Mouse (Mus musculus): ENCODE measurements around the gene Cep162. TPM values are rescaled to one million over a fixed set of nuclear protein-coding genes. Genes with fewer than 3 reads are reported as not detected.

Cep162 gene
- polyA plus RNA-seq, 1 experiment: 1.1 TPM

- H3K27ac ChIP-seq (ENCODE audit: insufficient read depth, low read length): no peak overlapping the region
- no peak for DNase-seq (ENCODE audit: low read depth in 1 of 2, low spot score in 2 of 2)
- H3K4me3 ChIP-seq (ENCODE audit: extremely low read depth, insufficient read depth, insufficient read length): no peak overlapping the region
- no peak for TF ChIP-seq CTCF (IDR thresholded peaks at IDR 0.05; ENCODE audit: extremely low read depth, insufficient read depth, insufficient read length, insufficient replicate concordance)
- no peak for TF ChIP-seq POLR2A (IDR thresholded peaks at IDR 0.05; ENCODE audit: low read depth, low read length)
- H3K36me3 ChIP-seq (ENCODE audit: control insufficient read depth, insufficient read depth, low read length): peaks cover 16% of the 10 kb centered on the region
- WGBS: 58% methylated on average over 4 of the region's 4 CpGs
- no peaks in the 10 kb centered on the region for H3K4me1 ChIP-seq (ENCODE audit: control insufficient read depth, insufficient read depth, insufficient read length)
- H3K27me3 ChIP-seq (ENCODE audit: control insufficient read depth, insufficient read depth, low read length): no peaks in the 10 kb centered on the region
Measured at GRCm38 (mm10) chr9:87213204-87213603, 42.1 kb downstream of the Cep162 start.

DNA sequence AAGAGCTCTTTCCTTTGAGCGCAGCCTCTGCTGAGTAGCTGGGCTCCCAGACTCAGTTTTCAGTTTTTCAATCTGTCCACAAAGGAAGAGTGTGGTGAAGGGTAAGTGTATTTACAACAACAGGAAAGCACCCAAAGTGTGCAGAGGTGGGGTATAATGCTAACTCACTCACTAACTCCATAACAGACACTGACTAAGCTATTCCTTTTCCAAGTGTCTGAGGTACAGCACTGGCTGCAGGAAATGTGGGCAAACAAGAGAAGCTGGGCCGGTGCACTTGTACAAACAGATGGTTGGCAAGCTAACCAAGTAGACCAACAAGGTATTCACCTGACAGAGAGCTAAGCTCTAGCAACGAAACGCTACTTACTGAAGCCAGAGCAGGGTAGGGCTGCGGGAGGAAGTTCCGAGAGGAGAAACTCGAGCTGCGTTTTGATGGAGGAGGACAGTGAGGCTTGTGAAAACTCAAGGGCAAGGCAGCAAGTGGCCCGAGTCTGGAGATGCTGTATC, 44.5 kb downstream of the Cep162 start:
- 86% methylated on average over 9 of the region's 9 CpGs for WGBS
- no peak overlapping the region for H3K4me3 ChIP-seq (ENCODE audit: extremely low read depth, insufficient read depth, insufficient read length)
- peaks cover 19% of the 10 kb centered on the region for H3K36me3 ChIP-seq (ENCODE audit: control insufficient read depth, insufficient read depth, low read length)
- DNase-seq (ENCODE audit: low read depth in 1 of 2, low spot score in 2 of 2): no peak
- no peak overlapping the region for H3K27ac ChIP-seq (ENCODE audit: insufficient read depth, low read length)
- no peaks in the 10 kb centered on the region for H3K4me1 ChIP-seq (ENCODE audit: control insufficient read depth, insufficient read depth, insufficient read length)
- TF ChIP-seq CTCF (IDR thresholded peaks at IDR 0.05; ENCODE audit: extremely low read depth, insufficient read depth, insufficient read length, insufficient replicate concordance) (no peak), POLR2A (IDR thresholded peaks at IDR 0.05; ENCODE audit: low read depth, low read length) (no peak)
- H3K27me3 ChIP-seq (ENCODE audit: control insufficient read depth, insufficient read depth, low read length): no peaks in the 10 kb centered on the region

- Histone ChIP-seq H3K4me3 (ENCODE audit: extremely low read depth, insufficient read depth, insufficient read length) (no peak overlapping the region), H3K27ac (ENCODE audit: insufficient read depth, low read length) (no peak overlapping the region), H3K4me1 (ENCODE audit: control insufficient read depth, insufficient read depth, insufficient read length) (no peaks in the 10 kb centered on the region), H3K36me3 (ENCODE audit: control insufficient read depth, insufficient read depth, low read length) (peaks cover 22% of the 10 kb centered on the region), H3K27me3 (ENCODE audit: control insufficient read depth, insufficient read depth, low read length) (no peaks in the 10 kb centered on the region)
- DNase-seq (ENCODE audit: low read depth in 1 of 2, low spot score in 2 of 2): no peak
- WGBS: 94% methylated on average over 6 of the region's 6 CpGs
- TF ChIP-seq CTCF (IDR thresholded peaks at IDR 0.05; ENCODE audit: extremely low read depth, insufficient read depth, insufficient read length, insufficient replicate concordance) (no peak), POLR2A (IDR thresholded peaks at IDR 0.05; ENCODE audit: low read depth, low read length) (no peak)
Measured at GRCm38 (mm10) chr9:87202431-87202830, 52.9 kb downstream of the Cep162 start.

DNA sequence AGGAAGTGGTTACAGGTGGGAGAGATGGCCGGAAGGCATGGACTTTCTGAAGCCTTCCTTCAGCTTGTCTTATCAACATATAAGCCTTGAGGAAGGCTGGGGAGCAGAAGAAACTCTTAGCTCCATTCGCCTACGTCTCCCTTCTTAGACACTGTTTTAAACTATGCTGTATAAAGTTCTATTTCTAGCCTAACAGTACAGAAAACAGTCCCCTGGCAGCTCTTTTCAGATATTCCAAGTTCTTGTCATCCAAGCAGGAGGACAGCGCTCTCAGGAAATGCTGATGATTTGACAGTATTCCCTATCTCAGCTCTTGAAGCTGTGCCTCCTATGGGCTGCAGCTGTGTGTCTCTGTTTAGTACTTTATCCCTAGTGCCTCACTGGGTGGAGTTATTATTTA, 54.4 kb downstream of the Cep162 start:
- DNase-seq (ENCODE audit: low read depth in 1 of 2, low spot score in 2 of 2): no peak
- H3K4me3 ChIP-seq (ENCODE audit: extremely low read depth, insufficient read depth, insufficient read length): no peak overlapping the region
- WGBS: 94% methylated on average over 4 of the region's 4 CpGs

DNA sequence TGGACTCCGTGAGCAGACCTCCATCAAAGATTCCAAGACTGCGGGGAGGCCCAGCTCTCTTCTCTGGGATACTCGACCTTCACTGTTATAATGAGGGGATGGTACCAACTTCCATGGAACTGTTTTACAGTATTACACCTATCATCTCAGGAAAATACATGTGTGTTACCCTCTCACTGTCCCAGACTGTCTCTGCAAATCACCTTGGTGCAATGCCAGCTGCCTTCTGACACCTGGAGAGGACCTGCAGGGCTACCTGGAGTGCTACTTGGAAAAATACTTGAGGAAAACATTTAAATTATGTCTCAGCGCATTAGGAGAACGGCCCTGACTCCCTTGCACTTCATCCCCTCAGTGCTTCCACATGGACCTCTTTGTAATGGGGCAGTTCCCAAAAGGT, 54.9 kb downstream of the Cep162 start:
- WGBS: 94% methylated on average over 5 of the region's 5 CpGs

More for the DNA sequence above, 54.4 kb downstream of the Cep162 start:
- H3K27me3 ChIP-seq (ENCODE audit: control insufficient read depth, insufficient read depth, low read length): no peaks in the 10 kb centered on the region
- no peak overlapping the region for H3K27ac ChIP-seq (ENCODE audit: insufficient read depth, low read length)
- H3K36me3 ChIP-seq (ENCODE audit: control insufficient read depth, insufficient read depth, low read length): peaks cover 24% of the 10 kb centered on the region
- H3K4me1 ChIP-seq (ENCODE audit: control insufficient read depth, insufficient read depth, insufficient read length): no peaks in the 10 kb centered on the region
- no peak for TF ChIP-seq CTCF (IDR thresholded peaks at IDR 0.05; ENCODE audit: extremely low read depth, insufficient read depth, insufficient read length, insufficient replicate concordance)
- no peak for TF ChIP-seq POLR2A (IDR thresholded peaks at IDR 0.05; ENCODE audit: low read depth, low read length)

GRCm38 (mm10) chr9:87198036-87198435, 57.3 kb downstream of the Cep162 start:
- TF ChIP-seq POLR2A (IDR thresholded peaks at IDR 0.05; ENCODE audit: low read depth, low read length): no peak
- TF ChIP-seq CTCF (IDR thresholded peaks at IDR 0.05; ENCODE audit: extremely low read depth, insufficient read depth, insufficient read length, insufficient replicate concordance): no peak
- no peak for DNase-seq (ENCODE audit: low read depth in 1 of 2, low spot score in 2 of 2)
- no peaks in the 10 kb centered on the region for H3K4me1 ChIP-seq (ENCODE audit: control insufficient read depth, insufficient read depth, insufficient read length)
- peaks cover 18% of the 10 kb centered on the region for H3K36me3 ChIP-seq (ENCODE audit: control insufficient read depth, insufficient read depth, low read length)
- no peak overlapping the region for H3K27ac ChIP-seq (ENCODE audit: insufficient read depth, low read length)
- H3K27me3 ChIP-seq (ENCODE audit: control insufficient read depth, insufficient read depth, low read length): no peaks in the 10 kb centered on the region
- H3K4me3 ChIP-seq (ENCODE audit: extremely low read depth, insufficient read depth, insufficient read length): no peak overlapping the region
- WGBS: 96% methylated on average over 6 of the region's 6 CpGs

More for the DNA sequence above, 54.9 kb downstream of the Cep162 start:
- TF ChIP-seq POLR2A (IDR thresholded peaks at IDR 0.05; ENCODE audit: low read depth, low read length): no peak
- TF ChIP-seq CTCF (IDR thresholded peaks at IDR 0.05; ENCODE audit: extremely low read depth, insufficient read depth, insufficient read length, insufficient replicate concordance): no peak
- Histone ChIP-seq H3K4me1 (ENCODE audit: control insufficient read depth, insufficient read depth, insufficient read length) (no peaks in the 10 kb centered on the region), H3K4me3 (ENCODE audit: extremely low read depth, insufficient read depth, insufficient read length) (no peak overlapping the region), H3K27ac (ENCODE audit: insufficient read depth, low read length) (no peak overlapping the region), H3K27me3 (ENCODE audit: control insufficient read depth, insufficient read depth, low read length) (no peaks in the 10 kb centered on the region), H3K36me3 (ENCODE audit: control insufficient read depth, insufficient read depth, low read length) (peaks cover 25% of the 10 kb centered on the region)
- DNase-seq (ENCODE audit: low read depth in 1 of 2, low spot score in 2 of 2): no peak

GRCm38 (mm10) chr9:87197277-87197676, 58.1 kb downstream of the Cep162 start:
- no peak for DNase-seq (ENCODE audit: low read depth in 1 of 2, low spot score in 2 of 2)

More at GRCm38 (mm10) chr9:87197277-87197676, 58.1 kb downstream of the Cep162 start:
- Histone ChIP-seq H3K4me3 (ENCODE audit: extremely low read depth, insufficient read depth, insufficient read length) (no peak overlapping the region), H3K27me3 (ENCODE audit: control insufficient read depth, insufficient read depth, low read length) (no peaks in the 10 kb centered on the region), H3K36me3 (ENCODE audit: control insufficient read depth, insufficient read depth, low read length) (peaks cover 23% of the 10 kb centered on the region), H3K4me1 (ENCODE audit: control insufficient read depth, insufficient read depth, insufficient read length) (no peaks in the 10 kb centered on the region), H3K27ac (ENCODE audit: insufficient read depth, low read length) (no peak overlapping the region)
- WGBS: 91% methylated on average over 3 of the region's 3 CpGs
- TF ChIP-seq POLR2A (IDR thresholded peaks at IDR 0.05; ENCODE audit: low read depth, low read length) (no peak), CTCF (IDR thresholded peaks at IDR 0.05; ENCODE audit: extremely low read depth, insufficient read depth, insufficient read length, insufficient replicate concordance) (no peak)
